Mouse (Mus musculus) MEL (cell line): Measurements from ENCODE around the gene Slc16a8. TPM values are rescaled to one million over a fixed set of nuclear protein-coding genes. Genes with fewer than 3 reads are reported as not detected.

Source experiments
- DNase-seq: peaks from one replicate; pipeline ENCODE4 v3.0.0; 2011; ENCODE audit warnings: low read depth, low spot score
- H3K27ac ChIP-seq: 2 replicates; pipeline ENCODE4 v1.5.1; 2012; ENCODE audit warnings: low read depth, mild to moderate bottlenecking, control low read depth, low read length, moderate library complexity; ENCODE audit not compliant: control insufficient read depth
- H3K27me3 ChIP-seq, 2 experiments: fragments of 150-350 bp in 1 of 2; sonication (generic) in 1 of 2; 2 replicates each; pipeline ENCODE4 v1.6.1; 2012; ENCODE audit warnings: low read length in 2 of 2, mild to moderate bottlenecking in 2 of 2, improper control_type of control experiment in 1 of 2, moderate library complexity in 1 of 2; ENCODE audit not compliant: insufficient read depth in 2 of 2, control insufficient read depth in 1 of 2
- H3K36me3 ChIP-seq, 2 experiments: 2 replicates each; pipeline ENCODE4 v1.6.1; 2012 to 2014; ENCODE audit warnings: low read length in 2 of 2, improper control_type of control experiment in 1 of 2, inconsistent platforms in 1 of 2, mild to moderate bottlenecking in 1 of 2; ENCODE audit not compliant: insufficient read depth in 2 of 2, control insufficient read depth in 1 of 2
- H3K4me1 ChIP-seq, 2 experiments: fragments of 150-350 bp in 1 of 2; sonication (generic) in 1 of 2; 2 replicates each; pipeline ENCODE4 v1.6.1; 2012; ENCODE audit warnings: low read length in 2 of 2, improper control_type of control experiment in 1 of 2, mild to moderate bottlenecking in 1 of 2; ENCODE audit not compliant: insufficient read depth in 2 of 2, control insufficient read depth in 1 of 2
- H3K4me3 ChIP-seq, 2 experiments: fragments of 150-350 bp in 1 of 2; sonication (generic) in 1 of 2; 2 replicates each; pipeline ENCODE4 v1.5.1; 2012; ENCODE audit warnings: low read depth in 2 of 2, low read length in 2 of 2, mild to moderate bottlenecking in 2 of 2, moderate library complexity in 2 of 2, control low read depth in 1 of 2, improper control_type of control experiment in 1 of 2; ENCODE audit not compliant: control insufficient read depth in 1 of 2, insufficient read depth in 1 of 2
- H3K79me2 ChIP-seq: 2 replicates; pipeline ENCODE4 v1.6.1; 2012; ENCODE audit warnings: mild to moderate bottlenecking, low read length, moderate library complexity; ENCODE audit not compliant: control insufficient read depth, poor library complexity, insufficient read depth
- H3K9ac ChIP-seq: 2 replicates; pipeline ENCODE4 v1.6.1; 2012; ENCODE audit warnings: low read depth, mild to moderate bottlenecking, control low read depth, low read length, moderate library complexity; ENCODE audit not compliant: control insufficient read depth, poor library complexity, severe bottlenecking
- H3K9me3 ChIP-seq: fragments of 150-350 bp; sonication (generic); replicated peaks from 2 replicates; pipeline ENCODE4 v1.6.1; 2012; ENCODE audit warnings: mild to moderate bottlenecking, low read length, improper control_type of control experiment, moderate library complexity; ENCODE audit not compliant: insufficient read depth
- CHD1 ChIP-seq: IDR thresholded peaks from 2 replicates; pipeline ENCODE4 v1.6.1; 2012; ENCODE audit warnings: low read depth, mild to moderate bottlenecking, inconsistent platforms, low read length, improper control_type of control experiment
- CHD2 ChIP-seq: IDR thresholded peaks from 2 replicates; pipeline ENCODE4 v1.6.1; 2011; ENCODE audit warnings: low read length, improper control_type of control experiment
- CTCF ChIP-seq, 3 experiments: IDR thresholded peaks in 2 of 3; conservative IDR thresholded peaks in 1 of 3; 2 replicates each; pipeline ENCODE4 v1.5.1; 2011 to 2012; ENCODE audit warnings: low read length in 3 of 3, low read depth in 2 of 3, mild to moderate bottlenecking in 2 of 3, improper control_type of control experiment in 1 of 3, inconsistent platforms in 1 of 3, mixed read lengths in 1 of 3, moderate library complexity in 1 of 3; ENCODE audit not compliant: control insufficient read depth in 1 of 3, insufficient read depth in 1 of 3, poor library complexity in 1 of 3, severe bottlenecking in 1 of 3
- EP300 ChIP-seq, 2 experiments: IDR thresholded peaks; 2 replicates each; pipeline ENCODE4 v1.6.1; 2011; ENCODE audit warnings: improper control_type of control experiment in 2 of 2, low read length in 2 of 2, low read depth in 1 of 2, mild to moderate bottlenecking in 1 of 2
- ETS1 ChIP-seq: IDR thresholded peaks from 2 replicates; pipeline ENCODE4 v1.6.1; 2012; ENCODE audit warnings: low read depth, mild to moderate bottlenecking, inconsistent platforms, low read length, improper control_type of control experiment, moderate library complexity
- GATA1 ChIP-seq: IDR thresholded peaks from 2 replicates; pipeline ENCODE4 v1.6.1; 2011; ENCODE audit warnings: low read depth, low read length, improper control_type of control experiment
- MAFK ChIP-seq: IDR thresholded peaks from 2 replicates; pipeline ENCODE4 v1.6.1; 2011; ENCODE audit warnings: low read depth, mild to moderate bottlenecking, low read length, improper control_type of control experiment, borderline replicate concordance
- MYB ChIP-seq: IDR thresholded peaks from 2 replicates; pipeline ENCODE4 v1.6.1; 2011; ENCODE audit warnings: mild to moderate bottlenecking, low read depth, low read length, improper control_type of control experiment
- NELFE ChIP-seq: IDR thresholded peaks from 2 replicates; pipeline ENCODE4 v1.6.1; 2011; ENCODE audit warnings: low read depth, low read length, improper control_type of control experiment
- POLR2AphosphoS2 ChIP-seq: IDR thresholded peaks from 2 replicates; pipeline ENCODE4 v1.6.1; 2011; ENCODE audit warnings: low read length, improper control_type of control experiment
- POLR2AphosphoS5 ChIP-seq: IDR thresholded peaks from 2 replicates; pipeline ENCODE4 v1.6.1; 2012; ENCODE audit warnings: low read depth, borderline replicate concordance, mild to moderate bottlenecking, inconsistent platforms, low read length, moderate library complexity, mixed read lengths
- SIN3A ChIP-seq: IDR thresholded peaks from 2 replicates; pipeline ENCODE4 v1.6.1; 2012; ENCODE audit warnings: low read length, improper control_type of control experiment, inconsistent platforms
- SMC3 ChIP-seq: IDR thresholded peaks from 2 replicates; pipeline ENCODE4 v1.6.1; 2011; ENCODE audit warnings: low read depth, low read length, improper control_type of control experiment
- TBP ChIP-seq: IDR thresholded peaks from 2 replicates; pipeline ENCODE4 v1.8.0; 2011; ENCODE audit warnings: low read depth, low read length, improper control_type of control experiment
- TCF12 ChIP-seq: IDR thresholded peaks from 2 replicates; pipeline ENCODE4 v1.6.1; 2014; ENCODE audit warnings: low read depth, mild to moderate bottlenecking, inconsistent platforms, low read length, improper control_type of control experiment, moderate library complexity
- UBTF ChIP-seq: IDR thresholded peaks from 2 replicates; pipeline ENCODE4 v1.6.1; 2012; ENCODE audit warnings: low read depth, mild to moderate bottlenecking, inconsistent platforms, low read length, improper control_type of control experiment, moderate library complexity, borderline replicate concordance; ENCODE audit not compliant: insufficient read depth
- USF1 ChIP-seq: IDR thresholded peaks from 2 replicates; pipeline ENCODE4 v1.6.1; 2014; ENCODE audit warnings: low read depth, mild to moderate bottlenecking, inconsistent platforms, low read length, improper control_type of control experiment, moderate library complexity
- USF2 ChIP-seq, 2 experiments: IDR thresholded peaks; 2 replicates each; pipeline ENCODE4 v1.6.1; 2011 to 2012; ENCODE audit warnings: improper control_type of control experiment in 2 of 2, low read length in 2 of 2, borderline replicate concordance in 1 of 2, inconsistent platforms in 1 of 2, low read depth in 1 of 2, mild to moderate bottlenecking in 1 of 2; ENCODE audit not compliant: insufficient read depth in 1 of 2
- ZC3H11A ChIP-seq: IDR thresholded peaks from 2 replicates; pipeline ENCODE4 v1.6.1; 2012; ENCODE audit warnings: low read depth, mild to moderate bottlenecking, inconsistent platforms, low read length, improper control_type of control experiment
- ZKSCAN1 ChIP-seq: IDR thresholded peaks from 2 replicates; pipeline ENCODE4 v1.6.1; 2012; ENCODE audit warnings: low read depth, mild to moderate bottlenecking, inconsistent platforms, low read length, improper control_type of control experiment, moderate library complexity
- ZNF384 ChIP-seq: IDR thresholded peaks from 2 replicates; pipeline ENCODE4 v1.6.1; 2012; ENCODE audit warnings: low read depth, mild to moderate bottlenecking, inconsistent platforms, low read length, improper control_type of control experiment
- polyA plus RNA-seq, 2 experiments: library from polyadenylated mRNA; stranded (reverse) in 1 of 2; unstranded in 1 of 2; fragments of >175 nt in 1 of 2; fragments of >200 nt in 1 of 2; gene quantifications; 2 replicates each; pipeline versions ENCODE4 v1.2.1 to v1.2.4; 2012; ENCODE audit warnings: low replicate concordance in 2 of 2, low read depth in 1 of 2; ENCODE audit not compliant: insufficient read length in 2 of 2, insufficient read depth in 1 of 2, missing spikeins in 1 of 2
- total RNA-seq: library from RNA; depleted of rRNA; stranded (reverse); fragments of 300-350 nt; gene quantifications from 2 replicates; pipeline ENCODE4 v1.2.3, GENCODE M21; 2012

The Slc16a8 gene
- total and polyA plus RNA-seq, 3 experiments: 0.15 to 0.47 TPM; not detected in 1

- H3K36me3 ChIP-seq: no peaks in the 10 kb centered on the region
- no peak overlapping the region for H3K27ac ChIP-seq
- DNase-seq: no peak
- H3K4me1 ChIP-seq: no peaks in the 10 kb centered on the region
- H3K79me2 ChIP-seq: no peaks in the 10 kb centered on the region
- TF ChIP-seq ETS1: no peak
- no peak for TF ChIP-seq CHD1
- TF ChIP-seq SIN3A: no peak
- no peak for TF ChIP-seq CHD2
- no peak for TF ChIP-seq TCF12
- TF ChIP-seq SMC3: no peak
- H3K27me3 ChIP-seq: no peaks in the 10 kb centered on the region
- H3K9me3 ChIP-seq: no peaks in the 10 kb centered on the region
- H3K9ac ChIP-seq: no peak overlapping the region
- H3K4me3 ChIP-seq: no peak overlapping the region
Measured at GRCm38 (mm10) chr15:79251168-79251567, 3.4 kb downstream of the Slc16a8 start.

- Histone ChIP-seq H3K79me2 (no peaks in the 10 kb centered on the region), H3K4me1 (no peaks in the 10 kb centered on the region), H3K27me3 (no peaks in the 10 kb centered on the region), H3K9ac (no peak overlapping the region), H3K9me3 (no peaks in the 10 kb centered on the region), H3K4me3 (no peak overlapping the region), H3K36me3 (no peaks in the 10 kb centered on the region), H3K27ac (no peak overlapping the region)
- TF ChIP-seq USF1: no peak
- TF ChIP-seq MYB: no peak
- TF ChIP-seq EP300 (IDR thresholded peaks at IDR 0.05; ENCODE audit: low read depth in 1 of 2, low read length in 2 of 2): no peak
- TF ChIP-seq ZNF384: no peak
- TF ChIP-seq ZC3H11A: no peak
- TF ChIP-seq MAFK: no peak
- no peak for TF ChIP-seq NELFE
- TF ChIP-seq POLR2AphosphoS5: no peak
- no peak for TF ChIP-seq SMC3
- no peak for DNase-seq
Measured at GRCm38 (mm10) chr15:79250236-79250635, 4.3 kb downstream of the Slc16a8 start.

- Histone ChIP-seq H3K36me3 (peaks cover 0 to 2% of the 10 kb centered on the region in 2 experiments; a peak in 1 of 4 replicates), H3K27me3 (no peaks in the 10 kb centered on the region)
Measured at GRCm38 (mm10) chr15:79245321-79245720, 9.2 kb downstream of the Slc16a8 start.

More at GRCm38 (mm10) chr15:79245321-79245720, 9.2 kb downstream of the Slc16a8 start:
- DNase-seq: no peak
- Histone ChIP-seq H3K27ac (no peak overlapping the region), H3K4me3 (no peak overlapping the region), H3K9me3 (no peaks in the 10 kb centered on the region), H3K4me1 (no peaks in the 10 kb centered on the region), H3K9ac (no peak overlapping the region), H3K79me2 (no peaks in the 10 kb centered on the region)
- TF ChIP-seq USF1 (no peak), MAFK (no peak), SIN3A (no peak), ZKSCAN1 (no peak), CTCF (IDR thresholded peaks at IDR 0.05 in 2 of 3, conservative IDR thresholded peaks at IDR 0.05 in 1 of 3; ENCODE audit: control insufficient read depth in 1 of 3, insufficient read depth in 1 of 3, low read depth in 2 of 3, low read length in 3 of 3, poor library complexity in 1 of 3, severe bottlenecking in 1 of 3) (no peak), UBTF (no peak), SMC3 (no peak), POLR2AphosphoS5 (no peak), USF2 (IDR thresholded peaks at IDR 0.05; ENCODE audit: borderline replicate concordance in 1 of 2, insufficient read depth in 1 of 2, low read depth in 1 of 2, low read length in 2 of 2) (no peak), GATA1 (no peak), EP300 (IDR thresholded peaks at IDR 0.05; ENCODE audit: low read depth in 1 of 2, low read length in 2 of 2) (no peak), TBP (no peak), CHD1 (no peak), POLR2AphosphoS2 (no peak), TCF12 (no peak), ETS1 (no peak)
